Mouse (Mus musculus) lung, embryonic 16.5 days (tissue): Measurements from ENCODE around the gene Tfap2e. TPM values are rescaled to one million over a fixed set of nuclear protein-coding genes. Genes with fewer than 3 reads are reported as not detected.

ENCODE experiments used
- ATAC-seq: fragments of 200-750 bp; cut with Nextera tagmentation; 2 replicates; pipeline ENCODE4 v1.8.0; 2017; ENCODE audit warnings: low read depth, mild to moderate bottlenecking, moderate library complexity
- H3K27ac ChIP-seq: fragments of 300-500 bp; sonication (generic); 2 replicates; pipeline ENCODE4 v1.5.1; 2014; ENCODE audit warnings: mild to moderate bottlenecking, control low read depth, low read length
- H3K27me3 ChIP-seq: fragments of 300-500 bp; sonication (generic); 2 replicates; pipeline ENCODE4 v1.6.1; 2014; ENCODE audit warnings: low read depth, low read length, mixed read lengths; ENCODE audit not compliant: control insufficient read depth, insufficient read depth
- H3K36me3 ChIP-seq: fragments of 300-500 bp; sonication (generic); 2 replicates; pipeline ENCODE4 v1.6.1; 2014; ENCODE audit warnings: low read length; ENCODE audit not compliant: control insufficient read depth, insufficient read depth
- H3K4me1 ChIP-seq: fragments of 300-500 bp; sonication (generic); replicated peaks from 2 replicates; pipeline ENCODE4 v1.6.1; 2014; ENCODE audit warnings: low read length, mixed read lengths; ENCODE audit not compliant: control insufficient read depth, insufficient read depth
- H3K4me2 ChIP-seq: fragments of 300-500 bp; sonication (generic); 2 replicates; pipeline ENCODE4 v1.6.1; 2014; ENCODE audit warnings: low read depth, low read length, control low read depth
- H3K4me3 ChIP-seq: fragments of 300-500 bp; sonication (generic); 2 replicates; pipeline ENCODE4 v1.5.1; 2014; ENCODE audit warnings: mild to moderate bottlenecking, low read length, control low read depth
- H3K9ac ChIP-seq: fragments of 300-500 bp; sonication (generic); 2 replicates; pipeline ENCODE4 v1.6.1; 2014; ENCODE audit warnings: low read length, control low read depth
- H3K9me3 ChIP-seq: fragments of 300-500 bp; sonication (generic); 2 replicates; pipeline ENCODE4 v1.6.1; 2016; ENCODE audit warnings: low read length; ENCODE audit not compliant: control insufficient read depth
- WGBS: fragments of 180-500 bp; shearing (Covaris S2); extraction: QIAGEN DNeasy Blood & Tissue Kit; methylation state at CpG from one replicate; pipeline ENCODE4 v1.1.7; 2014; 5-methylcytosine and 5-hydroxymethylcytosine counted together
- polyA plus RNA-seq: library from polyadenylated mRNA; unstranded; fragments of >200 nt; fragmentation: Nextera tagmentation; extraction: Ambion mirVana; gene quantifications from 2 replicates; pipeline ENCODE4 v1.2.1, GENCODE M21; 2015

Gene Tfap2e
- polyA plus RNA-seq, 1 experiment from 2014 or later: 0.09 TPM

DNA sequence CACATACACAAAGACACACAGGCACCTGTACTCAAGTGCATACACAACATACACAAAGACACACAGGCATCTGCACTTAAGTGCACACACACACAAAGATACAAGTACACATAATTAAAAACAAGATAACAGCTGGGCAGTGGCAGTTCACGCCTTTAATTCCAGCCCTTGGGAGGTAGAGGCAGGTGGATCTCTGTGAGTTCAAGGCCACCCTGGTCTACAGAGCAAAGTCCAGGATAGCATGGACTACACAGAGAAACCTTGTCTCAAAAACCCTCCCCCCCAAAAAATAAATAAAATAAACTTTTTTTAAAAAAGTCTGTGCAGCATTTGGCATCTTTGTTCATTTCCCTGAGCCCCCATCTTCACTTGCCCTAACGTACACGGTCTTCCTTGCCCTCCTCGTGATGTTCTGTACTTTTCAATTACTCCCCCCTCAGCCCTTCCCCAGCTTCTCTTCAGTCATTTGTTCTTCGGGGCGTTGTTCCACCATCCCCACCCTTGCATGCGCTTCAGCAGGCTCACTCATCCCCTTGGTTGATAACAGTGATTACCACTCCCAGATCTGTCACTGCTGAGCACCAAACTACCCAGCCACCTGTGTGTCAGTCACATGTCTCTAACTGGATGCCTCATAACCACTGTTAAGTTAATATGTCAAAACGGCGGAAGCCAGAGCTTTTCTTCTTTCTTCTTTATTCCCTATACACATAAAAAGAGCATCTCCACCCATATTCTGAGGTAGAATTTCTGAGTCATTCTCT lies 33.9 kb upstream of the Tfap2e start:
- WGBS: 81% methylated on average over 9 of the region's 9 CpGs
- Histone ChIP-seq H3K4me1 (no peaks in the 10 kb centered on the region), H3K27me3 (no peaks in the 10 kb centered on the region), H3K9ac (no peak overlapping the region), H3K9me3 (no peaks in the 10 kb centered on the region), H3K4me3 (no peak overlapping the region), H3K27ac (no peak overlapping the region), H3K4me2 (no peak overlapping the region), H3K36me3 (no peaks in the 10 kb centered on the region)
- no peak for ATAC-seq

DNA sequence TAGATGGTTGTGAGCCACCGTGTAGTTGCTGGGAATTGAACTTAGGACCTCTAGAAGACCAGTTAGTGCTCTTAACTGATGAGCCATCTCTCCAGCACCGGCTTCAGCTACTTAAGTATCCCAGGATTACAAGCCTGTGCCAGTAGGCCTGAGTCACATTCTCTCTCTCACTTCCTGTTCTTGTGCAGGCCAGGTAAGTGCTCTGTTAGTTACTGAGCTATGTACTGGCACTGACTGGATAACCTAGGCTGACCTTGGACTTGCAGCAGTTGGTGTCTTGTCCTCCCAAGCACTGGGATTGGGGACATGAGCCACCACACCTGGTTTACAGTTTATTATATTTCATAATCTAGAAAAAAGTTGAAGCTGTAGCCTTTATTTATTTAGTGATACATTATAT lies 27.4 kb upstream of the Tfap2e start:
- no peak overlapping the region for H3K27ac ChIP-seq
- no peak overlapping the region for H3K4me3 ChIP-seq
- no peaks in the 10 kb centered on the region for H3K9me3 ChIP-seq
- H3K4me2 ChIP-seq: no peak overlapping the region
- ATAC-seq: no peak
- no peaks in the 10 kb centered on the region for H3K27me3 ChIP-seq
- H3K4me1 ChIP-seq: no peaks in the 10 kb centered on the region
- WGBS: 71% methylated on average over 2 of the region's 2 CpGs
- no peak overlapping the region for H3K9ac ChIP-seq
- peaks cover 7% of the 10 kb centered on the region for H3K36me3 ChIP-seq

DNA sequence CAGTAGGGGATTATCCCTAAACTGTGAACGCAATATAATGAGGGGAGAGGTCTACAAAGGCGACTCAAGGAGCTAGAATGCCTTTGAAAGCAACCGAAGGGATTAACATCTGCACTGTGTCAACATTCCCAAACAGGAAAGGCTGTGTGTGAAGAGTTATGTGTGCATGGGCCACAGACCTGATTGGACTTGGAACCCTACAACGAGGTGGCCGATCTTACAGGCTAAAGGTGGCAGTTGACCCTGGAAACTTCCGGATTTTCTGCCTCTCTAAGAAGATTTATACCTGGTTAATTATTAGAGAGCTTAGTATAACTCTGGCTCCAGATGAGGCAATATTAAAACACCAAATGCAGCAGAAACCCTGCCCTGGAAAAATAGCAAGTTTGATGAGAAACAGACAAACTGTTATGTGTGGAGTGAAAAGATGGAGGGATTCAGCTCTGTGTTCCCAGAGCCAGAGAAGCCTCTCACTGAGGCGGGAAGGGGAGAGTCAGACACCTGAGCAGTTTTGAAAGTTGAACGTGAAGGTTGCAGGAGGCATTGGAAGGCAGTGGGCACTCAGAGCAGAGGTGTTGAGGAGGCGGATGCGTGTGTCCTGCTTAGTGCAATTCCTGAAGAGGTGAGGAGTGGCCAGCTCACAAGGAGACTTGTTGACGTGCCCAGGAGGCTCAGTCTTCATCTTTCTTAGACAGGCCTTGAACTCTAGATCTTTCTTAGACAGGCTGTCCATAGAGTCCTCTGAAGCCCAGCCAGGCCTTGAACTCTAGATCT lies 26.7 kb upstream of the Tfap2e start:
- Histone ChIP-seq H3K4me2 (no peak overlapping the region), H3K36me3 (peaks cover 10% of the 10 kb centered on the region), H3K9me3 (no peaks in the 10 kb centered on the region), H3K4me3 (no peak overlapping the region), H3K27me3 (no peaks in the 10 kb centered on the region), H3K4me1 (no peaks in the 10 kb centered on the region), H3K27ac (no peak overlapping the region), H3K9ac (no peak overlapping the region)
- no peak for ATAC-seq
- 56% methylated on average over 11 of the region's 11 CpGs for WGBS

DNA sequence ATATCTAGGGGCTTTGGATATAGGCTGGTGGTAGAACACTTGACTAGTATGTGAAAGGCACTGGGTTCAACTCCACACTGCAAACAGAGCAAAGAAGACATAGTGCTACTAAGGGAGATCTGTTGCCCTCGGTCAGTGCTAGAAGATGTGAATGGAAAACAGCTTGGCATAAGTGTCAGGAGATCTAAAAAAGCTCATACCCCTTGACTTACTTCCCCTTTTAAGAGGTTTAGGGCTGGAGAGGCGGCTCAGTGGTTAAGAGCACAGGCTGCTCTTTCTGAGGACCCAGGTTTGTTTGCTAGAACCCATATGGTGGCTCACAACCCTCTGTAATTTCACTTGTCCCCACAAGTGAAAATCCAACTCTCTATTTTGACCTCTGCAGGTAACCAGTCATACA lies 23.4 kb upstream of the Tfap2e start:
- H3K9ac ChIP-seq: no peak overlapping the region
- H3K27ac ChIP-seq: no peak overlapping the region
- H3K4me1 ChIP-seq: peaks cover 12% of the 10 kb centered on the region
- H3K27me3 ChIP-seq: no peaks in the 10 kb centered on the region
- no peaks in the 10 kb centered on the region for H3K9me3 ChIP-seq
- no peak overlapping the region for H3K4me2 ChIP-seq
- no peak overlapping the region for H3K4me3 ChIP-seq
- no peak for ATAC-seq
- WGBS: 79% methylated on average over 2 of the region's 2 CpGs
- peaks cover 10% of the 10 kb centered on the region for H3K36me3 ChIP-seq

DNA sequence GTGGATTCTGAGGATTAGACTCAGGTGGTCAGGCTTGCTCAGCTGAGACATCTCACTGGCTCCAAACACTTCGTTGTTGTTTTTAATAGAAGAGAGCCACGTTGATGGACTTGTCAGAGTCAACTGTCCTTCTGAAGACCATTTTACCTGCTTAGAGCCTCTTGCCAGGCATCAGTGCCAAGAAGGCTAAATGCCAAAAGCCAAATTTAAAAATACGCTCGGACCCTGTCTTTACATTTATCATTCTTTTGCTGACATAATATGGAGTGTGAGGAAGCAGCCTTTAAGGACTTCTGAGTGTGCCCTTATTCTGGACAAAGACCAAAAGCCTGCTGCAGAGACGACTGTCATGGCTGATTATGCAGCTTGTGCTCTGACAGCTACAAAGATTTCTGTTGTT lies 22.3 kb upstream of the Tfap2e start:
- H3K9me3 ChIP-seq: no peaks in the 10 kb centered on the region
- H3K9ac ChIP-seq: no peak overlapping the region
- 63% methylated on average over 5 of the region's 5 CpGs for WGBS
- peaks cover 13% of the 10 kb centered on the region for H3K4me1 ChIP-seq
- no peak overlapping the region for H3K4me3 ChIP-seq
- no peak overlapping the region for H3K27ac ChIP-seq
- ATAC-seq: no peak
- peaks cover 10% of the 10 kb centered on the region for H3K36me3 ChIP-seq
- no peaks in the 10 kb centered on the region for H3K27me3 ChIP-seq
- no peak overlapping the region for H3K4me2 ChIP-seq

DNA sequence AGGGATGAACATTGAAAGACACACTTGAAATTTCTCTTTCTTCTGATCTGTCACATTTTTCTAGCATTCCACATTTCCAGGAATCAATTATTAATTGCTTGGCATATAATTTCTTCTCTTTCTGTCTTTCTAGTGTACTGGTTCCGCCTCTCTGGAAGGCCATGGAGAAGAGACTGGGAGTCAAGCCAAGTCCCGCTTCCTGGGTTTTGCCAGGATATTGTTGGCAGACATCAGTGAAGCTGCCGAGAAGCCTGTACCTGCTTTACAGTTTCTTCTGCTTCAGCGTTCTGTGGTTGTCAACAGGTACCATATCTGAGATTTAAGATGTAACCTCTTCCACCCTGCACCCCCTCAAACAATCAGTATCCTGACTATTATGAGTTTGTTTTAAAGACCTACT lies 20.7 kb upstream of the Tfap2e start:
- Histone ChIP-seq H3K36me3 (peaks cover 10% of the 10 kb centered on the region), H3K9ac (no peak overlapping the region), H3K4me1 (peaks cover 21% of the 10 kb centered on the region), H3K4me2 (no peak overlapping the region), H3K9me3 (no peaks in the 10 kb centered on the region), H3K4me3 (no peak overlapping the region), H3K27ac (no peak overlapping the region), H3K27me3 (no peaks in the 10 kb centered on the region)
- WGBS: 48% methylated on average over 4 of the region's 4 CpGs
- ATAC-seq: no peak

DNA sequence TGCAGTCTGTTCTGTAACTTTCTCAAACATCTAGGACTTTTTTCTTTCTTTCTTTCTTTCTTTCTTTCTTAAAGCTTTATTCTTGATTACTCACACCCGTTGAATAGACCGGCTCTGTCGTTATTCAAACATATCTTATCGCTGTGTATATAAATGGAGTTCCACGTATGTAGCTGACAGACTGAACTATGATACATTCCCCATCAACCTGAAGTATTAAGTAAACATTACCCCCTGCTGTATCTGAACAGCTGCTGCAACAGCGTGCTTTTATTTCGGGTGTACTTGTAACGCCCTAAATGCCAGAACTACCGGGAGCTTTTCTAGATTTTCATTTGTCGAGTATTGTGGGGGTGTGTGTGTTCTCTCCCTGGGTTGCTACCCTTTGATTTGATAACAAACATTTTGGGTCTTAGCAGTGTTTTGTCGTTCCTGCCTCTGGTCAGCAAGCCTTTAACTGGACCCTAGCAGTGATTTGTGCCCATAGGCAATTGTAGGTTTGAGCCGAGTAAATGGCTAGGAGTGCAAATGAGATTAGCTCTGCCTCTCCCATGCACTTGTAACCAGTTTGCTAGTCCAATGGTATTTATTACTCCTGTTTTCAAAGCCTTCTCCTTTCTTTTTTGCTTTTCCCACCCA lies 18.8 kb upstream of the Tfap2e start:
- Histone ChIP-seq H3K4me2 (peak overlapping the region; percentile 63), H3K36me3 (peaks cover 3% of the 10 kb centered on the region), H3K27me3 (no peaks in the 10 kb centered on the region), H3K27ac (peak overlapping the region; percentile 18; the same call in 1 of the 2 replicates), H3K9ac (no peak overlapping the region; the same call in 1 of the 2 replicates), H3K9me3 (no peaks in the 10 kb centered on the region), H3K4me3 (peak overlapping the region; percentile 73), H3K4me1 (peaks cover 33% of the 10 kb centered on the region)
- ATAC-seq: no peak
- 21% methylated on average over 12 of the region's 12 CpGs for WGBS

DNA sequence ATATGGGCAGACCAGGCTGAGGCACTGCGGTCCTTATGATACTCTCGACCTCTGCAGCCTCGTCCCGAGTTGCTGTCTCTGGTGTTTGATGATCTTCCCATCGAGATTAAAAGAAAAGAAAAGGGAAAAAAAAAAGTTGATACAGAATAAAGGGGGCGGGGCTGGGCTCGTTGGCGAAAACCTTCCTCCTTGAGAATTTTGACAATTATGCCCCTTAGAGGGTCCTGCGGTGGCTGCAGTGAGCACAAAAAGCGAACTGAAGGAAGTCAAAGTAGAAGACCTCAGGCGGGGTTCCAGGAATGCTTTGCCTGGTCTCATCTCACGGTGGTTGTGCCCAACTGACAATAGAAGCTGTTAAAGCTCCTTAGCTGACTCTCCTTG lies 18.2 kb upstream of the Tfap2e start:
- Histone ChIP-seq H3K9ac (peak overlapping the region; percentile 80), H3K4me3 (peak overlapping the region; percentile 73), H3K27ac (peak overlapping the region; percentile 93), H3K4me1 (peaks cover 35% of the 10 kb centered on the region), H3K4me2 (peak overlapping the region; percentile 63), H3K9me3 (no peaks in the 10 kb centered on the region), H3K27me3 (no peaks in the 10 kb centered on the region), H3K36me3 (peaks cover 3% of the 10 kb centered on the region)
- WGBS: 1% methylated on average over 12 of the region's 12 CpGs
- ATAC-seq: no peak
